Mouse (Mus musculus) bone marrow, adult 2 months (tissue): ENCODE measurements around the gene Gpc6. TPM values are rescaled to one million over a fixed set of nuclear protein-coding genes. Genes with fewer than 3 reads are reported as not detected.

ENCODE experiments used
- H3K27ac ChIP-seq: fragments of 200-500 bp; 2 replicates; pipeline ENCODE4 v1.5.1; 2012; ENCODE audit warnings: low read depth, mild to moderate bottlenecking, control low read depth, inconsistent platforms, low read length; ENCODE audit not compliant: control insufficient read depth, poor library complexity, insufficient read depth
- H3K4me1 ChIP-seq: fragments of 200-500 bp; 2 replicates; pipeline ENCODE4 v1.6.1; 2011; ENCODE audit warnings: low read length; ENCODE audit not compliant: control insufficient read depth, insufficient read depth
- H3K4me3 ChIP-seq: fragments of 200-500 bp; replicated peaks from 2 replicates; pipeline ENCODE3; 2011; ENCODE audit warnings: mild to moderate bottlenecking, low read depth, low read length, control low read depth; ENCODE audit not compliant: control insufficient read depth
- CTCF ChIP-seq: fragments of 200-500 bp; IDR thresholded peaks from 2 replicates; pipeline ENCODE4 v1.5.1; 2011; ENCODE audit warnings: low read length, control low read depth; ENCODE audit not compliant: control insufficient read depth, insufficient read depth
- POLR2A ChIP-seq: fragments of 200-500 bp; IDR thresholded peaks from 2 replicates; pipeline ENCODE4 v1.6.1; 2011; ENCODE audit warnings: low read depth, mild to moderate bottlenecking, control low read depth, low read length, borderline replicate concordance; ENCODE audit not compliant: control insufficient read depth
- WGBS: fragments of 180-500 bp; shearing (Covaris S2); methylation state at CpG from one replicate; pipeline ENCODE4 v1.1.7; 2018; 5-methylcytosine and 5-hydroxymethylcytosine counted together
- polyA plus RNA-seq: library from polyadenylated mRNA; stranded (reverse); fragments of >200 nt; gene quantifications from 2 replicates; pipeline ENCODE4 v1.2.4, GENCODE M21; 2011; ENCODE audit warnings: low replicate concordance; ENCODE audit not compliant: missing spikeins, insufficient read depth, insufficient read length

The Gpc6 gene
- polyA plus RNA-seq, 1 experiment = 2.2 TPM

GRCm38 (mm10) chr14:117908231-117908920, 983.3 kb downstream of the Gpc6 start:
- Histone ChIP-seq H3K4me3 (no peak overlapping the region), H3K27ac (no peak overlapping the region), H3K4me1 (no peaks in the 10 kb centered on the region)
- 55% methylated on average over 8 of the region's 8 CpGs for WGBS
- TF ChIP-seq POLR2A (no peak), CTCF (no peak)

GRCm38 (mm10) chr14:117909046-117909445, 983.9 kb downstream of the Gpc6 start:
- Histone ChIP-seq H3K4me1 (no peaks in the 10 kb centered on the region), H3K4me3 (no peak overlapping the region), H3K27ac (no peak overlapping the region)
- 87% methylated on average over 4 of the region's 4 CpGs for WGBS
- TF ChIP-seq POLR2A (no peak), CTCF (no peak)

- Histone ChIP-seq H3K4me1 (no peaks in the 10 kb centered on the region), H3K4me3 (no peak overlapping the region), H3K27ac (no peak overlapping the region)
- TF ChIP-seq POLR2A (no peak), CTCF (no peak)
- 74% methylated on average over 7 of the region's 7 CpGs for WGBS
These were observed 985.2 kb downstream of the Gpc6 start for GRCm38 (mm10) chr14:117910323-117910722.

- Histone ChIP-seq H3K4me1 (no peaks in the 10 kb centered on the region), H3K27ac (no peak overlapping the region), H3K4me3 (no peak overlapping the region)
- WGBS = 75% methylated on average over 10 of the region's 10 CpGs
- TF ChIP-seq POLR2A (no peak), CTCF (no peak)
These were observed 987.6 kb downstream of the Gpc6 start for GRCm38 (mm10) chr14:117912624-117913270.

GRCm38 (mm10) chr14:117916577-117916976, 991.5 kb downstream of the Gpc6 start:
- WGBS = 85% methylated on average over 8 of the region's 8 CpGs
- TF ChIP-seq CTCF (no peak), POLR2A (no peak)

GRCm38 (mm10) chr14:117918724-117919123, 993.6 kb downstream of the Gpc6 start:
- Histone ChIP-seq H3K27ac (no peak overlapping the region), H3K4me3 (no peak overlapping the region), H3K4me1 (no peaks in the 10 kb centered on the region)
- TF ChIP-seq POLR2A = no peak
- TF ChIP-seq CTCF = no peak
- WGBS = 94% methylated on average over 10 of the region's 10 CpGs

More at GRCm38 (mm10) chr14:117916577-117916976, 991.5 kb downstream of the Gpc6 start:
- Histone ChIP-seq H3K4me1 (no peaks in the 10 kb centered on the region), H3K27ac (no peak overlapping the region), H3K4me3 (no peak overlapping the region)

- WGBS = 85% methylated on average over 5 of the region's 5 CpGs
- Histone ChIP-seq H3K27ac (no peak overlapping the region), H3K4me3 (no peak overlapping the region), H3K4me1 (no peaks in the 10 kb centered on the region)
- TF ChIP-seq CTCF = no peak
- no peak for TF ChIP-seq POLR2A
These were observed 994.5 kb downstream of the Gpc6 start for GRCm38 (mm10) chr14:117919612-117920011.

- TF ChIP-seq CTCF = no peak
- no peak for TF ChIP-seq POLR2A
- no peak overlapping the region for H3K4me3 ChIP-seq
- no peak overlapping the region for H3K27ac ChIP-seq
- H3K4me1 ChIP-seq = no peaks in the 10 kb centered on the region
- 81% methylated on average over 18 of the region's 18 CpGs for WGBS
These were observed 996.4 kb downstream of the Gpc6 start for GRCm38 (mm10) chr14:117921393-117922014.
